Mouse (Mus musculus) MEL (cell line): ENCODE measurements around the gene Avp.

Experiments
- CHD1 ChIP-seq: IDR thresholded peaks from 2 replicates; pipeline ENCODE4 v1.6.1; 2012; ENCODE audit warnings: low read depth, mild to moderate bottlenecking, inconsistent platforms, low read length, improper control_type of control experiment
- CTCF ChIP-seq, 3 experiments: IDR thresholded peaks in 2 of 3; conservative IDR thresholded peaks in 1 of 3; 2 replicates each; pipeline ENCODE4 v1.5.1; 2011 to 2012; ENCODE audit warnings: low read length in 3 of 3, low read depth in 2 of 3, mild to moderate bottlenecking in 2 of 3, improper control_type of control experiment in 1 of 3, inconsistent platforms in 1 of 3, mixed read lengths in 1 of 3, moderate library complexity in 1 of 3; ENCODE audit not compliant: control insufficient read depth in 1 of 3, insufficient read depth in 1 of 3, poor library complexity in 1 of 3, severe bottlenecking in 1 of 3
- E2F4 ChIP-seq: IDR thresholded peaks from 2 replicates; pipeline ENCODE4 v1.6.1; 2011; ENCODE audit warnings: low read depth, low read length, improper control_type of control experiment, borderline replicate concordance
- GATA1 ChIP-seq: IDR thresholded peaks from 2 replicates; pipeline ENCODE4 v1.6.1; 2011; ENCODE audit warnings: low read depth, low read length, improper control_type of control experiment
- MAX ChIP-seq: IDR thresholded peaks from 2 replicates; pipeline ENCODE4 v1.6.1; 2011; ENCODE audit warnings: low read length, improper control_type of control experiment
- MEF2A ChIP-seq: IDR thresholded peaks from 2 replicates; pipeline ENCODE4 v1.6.1; 2014; ENCODE audit warnings: low read depth, mild to moderate bottlenecking, inconsistent platforms, low read length, improper control_type of control experiment; ENCODE audit not compliant: poor library complexity, insufficient replicate concordance, severe bottlenecking; ENCODE audit errors: extremely low read depth
- MXI1 ChIP-seq: IDR thresholded peaks from 2 replicates; pipeline ENCODE4 v1.6.1; 2011; ENCODE audit warnings: mild to moderate bottlenecking, low read depth, low read length, improper control_type of control experiment
- MYC ChIP-seq: IDR thresholded peaks from 2 replicates; pipeline ENCODE4 v1.6.1; 2011; ENCODE audit warnings: low read depth, mild to moderate bottlenecking, low read length, improper control_type of control experiment, moderate library complexity
- POLR2A ChIP-seq, 2 experiments: IDR thresholded peaks; 2 replicates each; pipeline ENCODE4 v1.6.1; 2011 to 2012; ENCODE audit warnings: low read length in 2 of 2, mild to moderate bottlenecking in 2 of 2, control low read depth in 1 of 2, improper control_type of control experiment in 1 of 2, low read depth in 1 of 2, moderate library complexity in 1 of 2; ENCODE audit not compliant: control insufficient read depth in 1 of 2, insufficient read depth in 1 of 2, poor library complexity in 1 of 2
- POLR2AphosphoS5 ChIP-seq: IDR thresholded peaks from 2 replicates; pipeline ENCODE4 v1.6.1; 2012; ENCODE audit warnings: low read depth, borderline replicate concordance, mild to moderate bottlenecking, inconsistent platforms, low read length, moderate library complexity, mixed read lengths
- RAD21 ChIP-seq: IDR thresholded peaks from 2 replicates; pipeline ENCODE4 v1.6.1; 2011; ENCODE audit warnings: mild to moderate bottlenecking, low read depth, low read length, improper control_type of control experiment
- TCF12 ChIP-seq: IDR thresholded peaks from 2 replicates; pipeline ENCODE4 v1.6.1; 2014; ENCODE audit warnings: low read depth, mild to moderate bottlenecking, inconsistent platforms, low read length, improper control_type of control experiment, moderate library complexity
- USF2 ChIP-seq, 2 experiments: IDR thresholded peaks; 2 replicates each; pipeline ENCODE4 v1.6.1; 2011 to 2012; ENCODE audit warnings: improper control_type of control experiment in 2 of 2, low read length in 2 of 2, borderline replicate concordance in 1 of 2, inconsistent platforms in 1 of 2, low read depth in 1 of 2, mild to moderate bottlenecking in 1 of 2; ENCODE audit not compliant: insufficient read depth in 1 of 2
- ZKSCAN1 ChIP-seq: IDR thresholded peaks from 2 replicates; pipeline ENCODE4 v1.6.1; 2012; ENCODE audit warnings: low read depth, mild to moderate bottlenecking, inconsistent platforms, low read length, improper control_type of control experiment, moderate library complexity

DNA sequence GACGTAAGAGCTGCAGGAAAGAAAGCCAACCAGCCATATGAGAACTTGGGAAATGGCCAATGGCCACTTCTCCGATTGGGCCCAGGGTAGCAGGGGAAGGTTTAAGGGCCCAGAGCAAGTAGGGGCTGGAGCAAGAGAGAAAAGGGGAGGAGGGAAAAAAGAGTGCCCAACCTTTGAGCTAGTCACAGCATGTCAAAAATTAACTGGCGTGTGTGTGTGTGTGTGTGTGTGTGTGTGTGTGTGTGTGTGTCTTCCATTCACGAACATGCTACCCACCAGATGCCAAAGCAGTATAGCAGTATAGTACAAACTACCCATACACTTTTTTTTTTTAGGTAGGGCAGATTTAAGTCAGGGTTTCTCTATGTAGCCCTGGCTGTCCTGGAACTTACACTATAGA, 13.4 kb downstream of the Avp start:
- no peak for TF ChIP-seq MAX
- no peak for TF ChIP-seq MEF2A
- no peak for TF ChIP-seq MYC
- no peak for TF ChIP-seq ZKSCAN1
- TF ChIP-seq POLR2A (IDR thresholded peaks at IDR 0.05; ENCODE audit: control insufficient read depth in 1 of 2, insufficient read depth in 1 of 2, low read depth in 1 of 2, low read length in 2 of 2, poor library complexity in 1 of 2), result no peak
- no peak for TF ChIP-seq USF2 (IDR thresholded peaks at IDR 0.05; ENCODE audit: borderline replicate concordance in 1 of 2, insufficient read depth in 1 of 2, low read depth in 1 of 2, low read length in 2 of 2)
- TF ChIP-seq TCF12, result no peak
- TF ChIP-seq POLR2AphosphoS5, result no peak
- no peak for TF ChIP-seq MXI1
- no peak for TF ChIP-seq CTCF (IDR thresholded peaks at IDR 0.05 in 2 of 3, conservative IDR thresholded peaks at IDR 0.05 in 1 of 3; ENCODE audit: control insufficient read depth in 1 of 3, insufficient read depth in 1 of 3, low read depth in 2 of 3, low read length in 3 of 3, poor library complexity in 1 of 3, severe bottlenecking in 1 of 3)
- TF ChIP-seq E2F4, result no peak
- TF ChIP-seq CHD1, result no peak
- no peak for TF ChIP-seq GATA1
- no peak for TF ChIP-seq RAD21
